Mouse (Mus musculus) adrenal gland (tissue): ENCODE measurements around the gene Tmem189.

Experiments used
- intact Hi-C: fragments of 180-260 bp; cut with DNase I; formaldehyde crosslinking; loops from one replicate; pipeline ENCODE4 v1.15.1; 2025
- long read RNA-seq, 2 experiments: library from polyadenylated mRNA; unstranded; transcript quantifications; one replicate each; pipeline ENCODE4 v2.0.0; 2020; ENCODE audit warnings: borderline replicate concordance in 1 of 2; ENCODE audit not compliant: insufficient replicate concordance in 1 of 2

The Tmem189 gene
- long read RNA-seq, experiment 1, partial matches to known transcripts, result 1 of 7 reads
- long read RNA-seq, experiment 1, other reads (novel, unspliced or antisense), result 3 of 7 reads
- long read RNA-seq, experiment 2, transcript Tmem189-201 (6 exons, 2,329 nt), result major isoform, 9 of 12 reads
- long read RNA-seq, experiment 2, partial matches to known transcripts, result 1 of 12 reads
- long read RNA-seq, experiment 2, other reads (novel, unspliced or antisense), result 2 of 12 reads

- intact Hi-C loops, result loop anchor here (2.0 to 10.0 kb wide), 4 partner anchors 71 to 325 kb away; partner anchors contain the start of gene Ripor3
Measured at GRCm38 (mm10) chr2:167689501-167690218, at the start of gene Tmem189. Gene Tmem189 (minus strand): TSS chr2:167689822.

- intact Hi-C loops, result no loop called here
Measured at GRCm38 (mm10) chr2:167739030-167739429, 49.4 kb upstream of the Tmem189 start.

- intact Hi-C loops, result no loop called here
Measured at GRCm38 (mm10) chr2:167734861-167735260, 45.2 kb upstream of the Tmem189 start.

GRCm38 (mm10) chr2:167731149-167731548 lies 41.5 kb upstream of the Tmem189 start:
- intact Hi-C loops, result no loop called here

- intact Hi-C loops, result no loop called here
Measured at GRCm38 (mm10) chr2:167730036-167730435, 40.4 kb upstream of the Tmem189 start.

GRCm38 (mm10) chr2:167727161-167727560 lies 37.5 kb upstream of the Tmem189 start:
- intact Hi-C loops, result no loop called here

GRCm38 (mm10) chr2:167725879-167726278 lies 36.3 kb upstream of the Tmem189 start:
- intact Hi-C loops, result no loop called here

- intact Hi-C loops, result no loop called here
Measured at GRCm38 (mm10) chr2:167723589-167724206, 34.1 kb upstream of the Tmem189 start.

GRCm38 (mm10) chr2:167722538-167722937 lies 32.9 kb upstream of the Tmem189 start:
- intact Hi-C loops, result no loop called here

- intact Hi-C loops, result no loop called here
Measured at GRCm38 (mm10) chr2:167721159-167721882, 31.7 kb upstream of the Tmem189 start.

GRCm38 (mm10) chr2:167719520-167719919 lies 29.9 kb upstream of the Tmem189 start:
- intact Hi-C loops, result loop anchor here (5.0 kb wide), 1 partner anchor 38 kb away; no protein-coding TSS in a partner anchor

GRCm38 (mm10) chr2:167717208-167717607 lies 27.6 kb upstream of the Tmem189 start:
- intact Hi-C loops, result loop anchor here (5.0 kb wide), 1 partner anchor 40 kb away; no protein-coding TSS in a partner anchor

GRCm38 (mm10) chr2:167715008-167715407 lies 25.4 kb upstream of the Tmem189 start:
- intact Hi-C loops, result loop anchor here (5.0 kb wide), 1 partner anchor 42 kb away; no protein-coding TSS in a partner anchor

- intact Hi-C loops, result no loop called here
Measured at GRCm38 (mm10) chr2:167714298-167714697, 24.7 kb upstream of the Tmem189 start.

GRCm38 (mm10) chr2:167712872-167713821 lies 23.5 kb upstream of the Tmem189 start:
- intact Hi-C loops, result no loop called here

GRCm38 (mm10) chr2:167710574-167710973 lies 21.0 kb upstream of the Tmem189 start:
- intact Hi-C loops, result no loop called here

- intact Hi-C loops, result no loop called here
Measured at GRCm38 (mm10) chr2:167709969-167710368, 20.3 kb upstream of the Tmem189 start.

- intact Hi-C loops, result no loop called here
Measured at GRCm38 (mm10) chr2:167708373-167708772, 18.8 kb upstream of the Tmem189 start.

- intact Hi-C loops, result no loop called here
Measured at GRCm38 (mm10) chr2:167706183-167706939, 16.7 kb upstream of the Tmem189 start.
